Mouse (Mus musculus): ENCODE results near the gene Vmn1r113.
"Not testable (repeated sequence)": the region's sequence is repeated elsewhere in the genome, so short reads cannot be mapped to it uniquely, and the experiment has no call there.

- not testable (repeated sequence) for TF ChIP-seq CTCF (IDR thresholded peaks at IDR 0.05; ENCODE audit: control insufficient read depth, insufficient read depth, low read length); POLR2A (IDR thresholded peaks at IDR 0.05; ENCODE audit: borderline replicate concordance, control insufficient read depth, low read depth, low read length)
These were observed 16.2 kb upstream of the Vmn1r113 start, which contains the start of gene Vmn1r112 for GRCm38 (mm10) chr7:20770885-20771284.

Measured in bone marrow, adult 2 months (tissue).